Mouse (Mus musculus) erythroblast, embryonic 14.5 days (primary cell): Measurements from ENCODE around the gene Tas1r3.

Experiments used
- GATA1 ChIP-seq: IDR thresholded peaks from 2 replicates; pipeline ENCODE4 v1.6.1; 2012; ENCODE audit warnings: low read length, inconsistent platforms, mixed read lengths
- TAL1 ChIP-seq: IDR thresholded peaks from 3 replicates; pipeline ENCODE4 v1.6.1; 2012; ENCODE audit warnings: low read length, inconsistent platforms, mixed read lengths

DNA sequence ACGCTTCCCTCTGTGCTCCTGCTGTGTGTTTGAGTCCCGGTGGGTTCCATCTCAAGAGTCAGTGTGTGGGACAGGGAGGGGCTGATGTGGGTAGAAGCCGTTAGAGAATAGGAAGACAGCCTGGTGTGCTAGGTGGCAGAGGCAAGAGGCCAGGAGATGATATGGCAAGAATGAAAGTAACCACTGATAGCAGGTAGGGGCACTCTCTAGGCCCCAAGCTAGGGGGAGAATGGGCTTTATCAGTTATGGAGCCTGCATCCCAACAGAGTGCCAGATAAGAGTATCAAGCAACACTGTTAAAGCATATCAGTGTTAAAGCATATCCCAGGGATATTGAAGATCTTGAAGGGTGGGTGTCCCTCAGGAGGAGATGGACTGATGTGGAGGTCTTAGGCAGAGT lies 6.3 kb downstream of the Tas1r3 start:
- TF ChIP-seq TAL1 (no peak), GATA1 (no peak)
